Mouse (Mus musculus): ENCODE measurements around the gene Sar1b. TPM values are rescaled to one million over a fixed set of nuclear protein-coding genes. Genes with fewer than 3 reads are reported as not detected.
"Not testable (repeated sequence)": the region's sequence is repeated elsewhere in the genome, so short reads cannot be mapped to it uniquely, and the experiment has no call there.

The Sar1b gene
- polyA plus RNA-seq, 1 experiment from 2014 or later = 112 TPM

- DNase-seq (ENCODE audit: low spot score) (no peak), ATAC-seq (ENCODE audit: low read depth) (peak; percentile 81)
- H3K27me3 ChIP-seq (replicated peaks; ENCODE audit: control insufficient read depth, insufficient read depth, low read length) = no peaks in the 10 kb centered on the region
- WGBS = 2% methylated on average over 23 of the region's 46 CpGs
- peak overlapping the region; percentile 85 for H3K4me2 ChIP-seq (ENCODE audit: low read depth, low read length)
- peak overlapping the region; percentile 80 for H3K27ac ChIP-seq (replicated peaks; ENCODE audit: low read depth, low read length)
- no peaks in the 10 kb centered on the region for H3K9me3 ChIP-seq (ENCODE audit: control insufficient read depth, low read length)
- H3K4me1 ChIP-seq (ENCODE audit: control insufficient read depth, insufficient read depth, low read length) = peaks cover 13% of the 10 kb centered on the region
- no peaks in the 10 kb centered on the region for H3K36me3 ChIP-seq (ENCODE audit: control insufficient read depth, insufficient read depth, low read length)
- peak overlapping the region; percentile 97 for H3K4me3 ChIP-seq (ENCODE audit: low read depth, low read length)
- peak overlapping the region; percentile 97 for H3K9ac ChIP-seq (ENCODE audit: low read depth, low read length)
Measured at GRCm38 (mm10) chr11:51755621-51756311, 7.7 kb upstream of the Sar1b start.

- H3K9me3 ChIP-seq (ENCODE audit: control insufficient read depth, low read length) = no peaks in the 10 kb centered on the region
- peaks cover 13% of the 10 kb centered on the region for H3K4me1 ChIP-seq (ENCODE audit: control insufficient read depth, insufficient read depth, low read length)
- H3K4me2 ChIP-seq (ENCODE audit: low read depth, low read length) = peak overlapping the region; percentile 85
- peak; percentile 97 for ATAC-seq (ENCODE audit: low read depth)
- 1% methylated on average over 24 of the region's 41 CpGs for WGBS
- H3K36me3 ChIP-seq (ENCODE audit: control insufficient read depth, insufficient read depth, low read length) = no peaks in the 10 kb centered on the region
- peak overlapping the region; percentile 80 for H3K27ac ChIP-seq (replicated peaks; ENCODE audit: low read depth, low read length)
- H3K27me3 ChIP-seq (replicated peaks; ENCODE audit: control insufficient read depth, insufficient read depth, low read length) = no peaks in the 10 kb centered on the region
- H3K4me3 ChIP-seq (ENCODE audit: low read depth, low read length) = peak overlapping the region; percentile 97
- DNase-seq (ENCODE audit: low spot score) = peak; percentile 94
- peak overlapping the region; percentile 97 for H3K9ac ChIP-seq (ENCODE audit: low read depth, low read length)
Measured at GRCm38 (mm10) chr11:51756352-51756771, 7.1 kb upstream of the Sar1b start.

- Histone ChIP-seq H3K4me1 (ENCODE audit: control insufficient read depth, insufficient read depth, low read length) (peaks cover 13% of the 10 kb centered on the region), H3K27ac (replicated peaks; ENCODE audit: low read depth, low read length) (no peak overlapping the region), H3K27me3 (replicated peaks; ENCODE audit: control insufficient read depth, insufficient read depth, low read length) (no peaks in the 10 kb centered on the region; the same call in 1 of the 2 replicates), H3K36me3 (ENCODE audit: control insufficient read depth, insufficient read depth, low read length) (no peaks in the 10 kb centered on the region), H3K9me3 (ENCODE audit: control insufficient read depth, low read length) (no peaks in the 10 kb centered on the region), H3K4me3 (ENCODE audit: low read depth, low read length) (peak overlapping the region; percentile 97), H3K9ac (ENCODE audit: low read depth, low read length) (peak overlapping the region; percentile 97), H3K4me2 (ENCODE audit: low read depth, low read length) (peak overlapping the region; percentile 85)
- WGBS = 74% methylated on average over 11 of the region's 11 CpGs
- no peak for DNase-seq (ENCODE audit: low spot score)
- no peak for ATAC-seq (ENCODE audit: low read depth)
Measured at GRCm38 (mm10) chr11:51757023-51757422, 6.5 kb upstream of the Sar1b start.

- WGBS = 91% methylated on average over 5 of the region's 5 CpGs
- Histone ChIP-seq H3K4me3 (ENCODE audit: low read depth, low read length) (no peak overlapping the region), H3K9ac (ENCODE audit: low read depth, low read length) (no peak overlapping the region), H3K4me1 (ENCODE audit: control insufficient read depth, insufficient read depth, low read length) (peaks cover 13% of the 10 kb centered on the region), H3K4me2 (ENCODE audit: low read depth, low read length) (no peak overlapping the region), H3K36me3 (ENCODE audit: control insufficient read depth, insufficient read depth, low read length) (no peaks in the 10 kb centered on the region), H3K27ac (replicated peaks; ENCODE audit: low read depth, low read length) (no peak overlapping the region), H3K9me3 (ENCODE audit: control insufficient read depth, low read length) (no peaks in the 10 kb centered on the region), H3K27me3 (replicated peaks; ENCODE audit: control insufficient read depth, insufficient read depth, low read length) (no peaks in the 10 kb centered on the region; the same call in 1 of the 2 replicates)
- DNase-seq (ENCODE audit: low spot score) (no peak), ATAC-seq (ENCODE audit: low read depth) (no peak)
Measured at GRCm38 (mm10) chr11:51757625-51758024, 5.9 kb upstream of the Sar1b start.

GRCm38 (mm10) chr11:51758207-51758606, 5.3 kb upstream of the Sar1b start:
- DNase-seq (ENCODE audit: low spot score); H3K9ac ChIP-seq (ENCODE audit: low read depth, low read length); H3K4me2 ChIP-seq (ENCODE audit: low read depth, low read length); H3K4me3 ChIP-seq (ENCODE audit: low read depth, low read length); H3K9me3 ChIP-seq (ENCODE audit: control insufficient read depth, low read length); ATAC-seq (ENCODE audit: low read depth); H3K36me3 ChIP-seq (ENCODE audit: control insufficient read depth, insufficient read depth, low read length); H3K27ac ChIP-seq (replicated peaks; ENCODE audit: low read depth, low read length); H3K27me3 ChIP-seq (replicated peaks; ENCODE audit: control insufficient read depth, insufficient read depth, low read length): not testable (repeated sequence)
- 92% methylated on average over 5 of the region's 5 CpGs for WGBS
- peaks cover 18% of the 10 kb centered on the region for H3K4me1 ChIP-seq (ENCODE audit: control insufficient read depth, insufficient read depth, low read length)

GRCm38 (mm10) chr11:51759251-51759650, 4.2 kb upstream of the Sar1b start:
- Histone ChIP-seq H3K36me3 (ENCODE audit: control insufficient read depth, insufficient read depth, low read length) (no peaks in the 10 kb centered on the region), H3K9ac (ENCODE audit: low read depth, low read length) (no peak overlapping the region), H3K27ac (replicated peaks; ENCODE audit: low read depth, low read length) (no peak overlapping the region), H3K4me3 (ENCODE audit: low read depth, low read length) (no peak overlapping the region), H3K27me3 (replicated peaks; ENCODE audit: control insufficient read depth, insufficient read depth, low read length) (no peaks in the 10 kb centered on the region; the same call in 1 of the 2 replicates), H3K9me3 (ENCODE audit: control insufficient read depth, low read length) (no peaks in the 10 kb centered on the region), H3K4me2 (ENCODE audit: low read depth, low read length) (no peak overlapping the region), H3K4me1 (ENCODE audit: control insufficient read depth, insufficient read depth, low read length) (peaks cover 15% of the 10 kb centered on the region)
- DNase-seq (ENCODE audit: low spot score) (no peak), ATAC-seq (ENCODE audit: low read depth) (no peak)
- 72% methylated on average over 2 of the region's 2 CpGs for WGBS

- Histone ChIP-seq H3K4me1 (ENCODE audit: control insufficient read depth, insufficient read depth, low read length) (peaks cover 13% of the 10 kb centered on the region), H3K4me2 (ENCODE audit: low read depth, low read length) (no peak overlapping the region), H3K4me3 (ENCODE audit: low read depth, low read length) (no peak overlapping the region), H3K36me3 (ENCODE audit: control insufficient read depth, insufficient read depth, low read length) (no peaks in the 10 kb centered on the region), H3K9me3 (ENCODE audit: control insufficient read depth, low read length) (no peaks in the 10 kb centered on the region), H3K27ac (replicated peaks; ENCODE audit: low read depth, low read length) (no peak overlapping the region), H3K9ac (ENCODE audit: low read depth, low read length) (no peak overlapping the region), H3K27me3 (replicated peaks; ENCODE audit: control insufficient read depth, insufficient read depth, low read length) (no peaks in the 10 kb centered on the region; the same call in 1 of the 2 replicates)
- DNase-seq (ENCODE audit: low spot score) (no peak), ATAC-seq (ENCODE audit: low read depth) (no peak)
- 85% methylated on average over 6 of the region's 6 CpGs for WGBS
Measured at GRCm38 (mm10) chr11:51759941-51760657, 3.4 kb upstream of the Sar1b start.

- no peak overlapping the region for H3K4me3 ChIP-seq (ENCODE audit: low read depth, low read length)
Measured at GRCm38 (mm10) chr11:51761241-51761640, 2.2 kb upstream of the Sar1b start.

More at GRCm38 (mm10) chr11:51761241-51761640, 2.2 kb upstream of the Sar1b start:
- Histone ChIP-seq H3K36me3 (ENCODE audit: control insufficient read depth, insufficient read depth, low read length) (no peaks in the 10 kb centered on the region), H3K4me1 (ENCODE audit: control insufficient read depth, insufficient read depth, low read length) (peaks cover 13% of the 10 kb centered on the region), H3K27me3 (replicated peaks; ENCODE audit: control insufficient read depth, insufficient read depth, low read length) (no peaks in the 10 kb centered on the region; the same call in 1 of the 2 replicates), H3K9me3 (ENCODE audit: control insufficient read depth, low read length) (no peaks in the 10 kb centered on the region), H3K4me2 (ENCODE audit: low read depth, low read length) (no peak overlapping the region), H3K9ac (ENCODE audit: low read depth, low read length) (no peak overlapping the region), H3K27ac (replicated peaks; ENCODE audit: low read depth, low read length) (no peak overlapping the region)
- DNase-seq (ENCODE audit: low spot score) (no peak), ATAC-seq (ENCODE audit: low read depth) (no peak)
- WGBS = 72% methylated on average over 5 of the region's 5 CpGs
